Mouse (Mus musculus): ENCODE results near the gene Apopt1.

Gene Apopt1

DNA sequence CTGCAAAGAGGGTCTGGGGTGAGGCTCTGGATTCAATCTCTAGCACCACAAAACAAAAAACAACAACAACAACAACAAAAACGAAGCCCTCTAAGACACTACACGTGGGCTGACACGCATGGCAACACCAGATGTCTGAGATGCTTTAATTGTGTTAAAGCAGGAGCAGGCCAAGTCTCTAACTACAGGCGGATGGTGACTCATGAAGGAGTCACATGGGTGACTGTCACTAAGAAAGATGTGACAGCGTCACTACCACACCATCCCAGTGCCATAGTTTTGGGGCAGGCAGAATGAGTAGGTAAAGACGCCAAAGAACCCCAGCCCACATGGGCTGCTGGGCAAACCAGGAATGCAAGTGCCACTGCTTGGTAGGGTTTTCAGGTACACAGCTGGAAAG is 39.4 kb downstream of the Apopt1 start:
- DNase-seq: no peak

DNA sequence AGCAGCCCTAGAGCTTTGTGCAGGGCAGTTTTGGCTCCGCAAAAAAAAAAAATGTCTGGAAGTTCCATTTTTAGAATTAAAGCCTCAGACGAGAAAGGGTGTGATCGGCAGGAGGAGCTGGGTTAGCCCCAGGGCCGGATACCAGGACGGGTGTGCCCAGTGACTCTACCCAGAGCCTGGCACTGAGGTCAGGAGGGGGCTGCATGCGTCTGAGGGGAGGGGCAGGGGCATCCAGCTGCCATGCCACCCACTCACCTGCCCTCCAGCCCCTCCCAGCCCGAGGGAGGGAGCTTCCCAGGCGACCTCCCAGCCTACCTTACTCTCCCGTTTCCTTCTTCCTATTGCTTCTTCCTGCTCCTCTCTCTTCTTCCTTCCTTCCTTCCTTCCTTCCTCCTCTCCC is 40.3 kb downstream of the Apopt1 start:
- DNase-seq: no peak

DNA sequence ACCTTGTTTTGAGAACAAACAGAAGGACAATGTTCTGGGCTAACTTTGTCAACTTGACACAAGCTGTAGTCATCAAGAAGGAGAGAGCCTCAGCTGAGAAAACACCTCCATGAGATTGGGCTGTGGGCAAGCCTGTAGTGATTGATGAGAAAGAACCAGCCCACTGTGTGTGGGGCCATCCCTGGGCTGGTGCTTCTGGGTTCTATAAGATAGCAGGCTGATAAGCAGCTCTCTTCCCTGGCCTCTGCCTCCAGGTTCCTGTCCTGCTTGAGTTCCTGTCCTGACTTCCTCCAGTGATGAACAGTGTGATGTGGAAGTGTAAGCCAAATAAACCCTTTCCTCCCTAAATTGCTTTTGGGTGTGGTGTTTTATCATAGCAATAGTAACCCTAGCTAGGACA is 41.6 kb downstream of the Apopt1 start:
- DNase-seq: no peak

DNA sequence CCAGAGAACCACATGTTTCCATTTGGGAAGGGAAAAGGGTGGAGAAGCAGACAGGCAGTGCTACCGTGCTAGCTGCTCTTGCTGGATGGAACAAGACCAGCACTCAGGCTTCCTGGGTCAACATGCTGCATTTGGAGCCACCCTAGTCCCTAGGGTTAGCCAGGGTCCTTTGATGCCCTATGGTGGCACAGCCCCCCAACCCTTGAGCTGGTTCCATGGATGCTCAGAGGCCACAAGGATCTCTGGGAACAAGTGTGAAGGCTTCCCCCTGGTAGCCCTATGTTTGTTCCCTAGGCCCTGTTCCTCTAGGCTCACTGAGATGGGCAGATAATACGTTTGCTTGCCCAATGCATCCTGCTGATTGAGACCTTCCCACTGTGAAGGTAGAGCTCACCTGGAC is 42.2 kb downstream of the Apopt1 start:
- no peak for DNase-seq

DNA sequence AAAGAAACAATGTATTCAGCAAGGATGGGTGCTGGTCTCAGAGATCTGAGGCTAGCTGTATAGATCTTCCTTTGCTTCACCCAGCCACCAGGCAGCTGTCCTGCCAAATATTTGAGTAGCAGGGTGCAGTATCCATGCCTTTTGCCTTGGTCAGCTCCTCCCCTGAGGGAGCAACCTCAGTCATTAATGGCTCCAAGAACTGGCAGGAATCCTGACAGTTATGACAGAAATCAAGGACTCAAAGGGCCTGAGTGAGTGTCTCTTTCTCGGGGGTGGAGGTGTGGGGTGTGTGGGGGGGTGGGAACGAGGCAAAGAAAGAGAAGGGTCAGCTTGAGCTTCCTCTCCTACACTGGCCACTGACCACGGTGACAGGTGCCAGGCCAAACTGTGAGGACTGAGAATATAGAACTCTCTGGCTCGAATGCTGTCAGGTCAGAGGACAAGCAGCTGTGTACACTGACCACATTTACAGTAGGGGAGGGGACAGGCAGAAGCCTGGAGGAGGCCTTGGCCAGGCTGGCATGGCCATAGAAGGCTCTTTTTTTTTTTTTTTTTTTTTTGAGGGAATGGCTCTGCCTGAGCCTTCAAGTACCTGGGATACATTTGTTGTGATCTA is 43.1 kb downstream of the Apopt1 start:
- no peak for DNase-seq

DNA sequence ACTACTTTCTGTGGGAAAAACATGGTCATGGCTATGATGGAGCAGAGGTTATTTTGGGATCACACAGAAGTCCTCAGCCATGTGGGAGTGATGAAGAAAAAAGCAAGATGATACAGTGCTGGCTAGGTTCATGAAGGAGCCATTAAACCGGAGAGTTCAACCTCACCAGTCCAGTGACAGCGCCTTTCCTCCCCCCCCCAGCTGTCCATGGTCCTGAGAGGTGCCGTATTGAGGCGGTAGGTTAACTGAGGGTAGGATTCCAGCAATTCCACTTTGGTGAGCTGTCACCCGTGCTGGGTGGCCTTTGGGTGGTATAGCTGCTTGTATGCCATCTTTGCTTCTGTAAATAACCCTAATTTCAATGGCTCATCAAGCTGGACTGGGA is 43.6 kb downstream of the Apopt1 start:
- no peak for DNase-seq

DNA sequence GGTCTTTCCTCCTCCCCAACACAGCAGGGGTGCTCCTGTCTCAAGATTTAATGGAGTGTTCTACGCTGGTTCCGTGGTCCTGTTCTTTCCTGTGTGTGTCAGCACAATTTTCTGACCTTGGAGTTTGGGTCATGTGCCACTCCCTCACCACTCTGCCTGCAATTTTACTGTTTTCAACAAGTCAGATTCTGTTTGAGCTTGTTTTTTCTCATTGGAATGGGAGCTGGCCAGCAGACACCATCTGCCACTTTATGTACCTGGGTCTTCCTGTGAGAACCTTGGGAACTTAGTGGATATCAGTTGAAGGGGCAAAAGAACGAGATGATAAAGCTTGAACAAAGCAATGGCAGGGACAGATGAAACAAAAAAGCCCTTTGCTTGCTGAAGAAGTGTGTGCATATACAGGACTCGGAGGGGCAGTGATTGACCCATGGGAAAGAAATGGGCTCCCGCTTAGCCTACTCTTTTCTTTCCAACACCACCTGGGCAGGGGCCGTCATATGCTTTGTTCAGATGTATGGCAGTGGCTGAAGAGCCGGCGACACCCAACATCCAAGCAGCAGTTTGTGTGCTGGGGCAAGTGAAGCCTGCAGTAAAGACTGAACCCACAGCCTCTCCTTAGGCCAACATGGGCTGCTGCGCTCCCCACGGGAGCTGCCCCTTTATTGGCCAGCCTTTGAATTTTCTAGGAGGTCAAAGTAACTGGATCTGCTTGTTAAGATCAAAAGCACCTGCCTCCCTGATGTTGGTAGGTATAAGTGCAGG is 44.7 kb downstream of the Apopt1 start:
- DNase-seq: no peak

DNA sequence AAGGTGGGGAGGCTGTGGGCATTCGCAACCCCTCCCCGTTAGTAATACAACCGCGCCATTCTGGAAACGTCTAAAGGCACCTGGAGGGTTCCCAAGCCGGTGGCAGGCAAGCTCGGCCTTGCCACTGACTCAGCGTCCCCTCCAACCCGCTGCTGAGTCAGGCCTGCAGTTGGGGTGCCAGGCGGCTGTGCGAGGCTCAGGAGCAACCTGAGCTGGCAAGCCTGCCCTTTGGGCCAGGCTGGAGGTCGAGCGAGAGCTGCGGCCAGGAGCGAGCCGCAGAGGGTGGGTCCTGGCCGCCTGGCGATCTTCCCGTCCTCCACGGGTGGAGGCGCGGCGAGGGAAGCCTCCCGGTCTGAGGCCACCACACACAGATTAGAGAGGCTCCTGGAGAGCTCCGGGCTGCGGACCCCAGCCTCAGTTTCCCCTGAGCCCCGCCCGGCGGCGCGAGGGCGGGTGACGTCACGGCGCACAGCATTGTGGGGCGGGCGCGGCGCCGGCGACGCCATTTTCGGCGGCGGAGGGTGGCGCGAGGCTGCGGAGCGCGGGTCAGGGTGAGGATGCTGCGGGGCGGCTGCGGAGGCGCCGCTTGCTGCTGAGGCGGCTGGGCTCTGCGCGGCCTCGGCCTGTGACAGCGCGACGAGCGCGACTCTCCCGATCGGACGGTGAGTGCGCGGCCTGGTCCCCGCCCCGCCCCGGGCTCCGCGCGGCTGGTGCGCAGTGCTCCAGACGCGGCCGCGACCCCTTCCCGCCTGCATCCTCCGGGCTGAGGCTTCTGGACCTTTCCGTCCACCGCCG is 45.5 kb downstream of the Apopt1 start, which contains the start of gene Klc1:
Gene Klc1, plus strand, starts transcription at position 469 of the 795 bp plus-strand sequence.
- peak; percentile 86 for DNase-seq

DNA sequence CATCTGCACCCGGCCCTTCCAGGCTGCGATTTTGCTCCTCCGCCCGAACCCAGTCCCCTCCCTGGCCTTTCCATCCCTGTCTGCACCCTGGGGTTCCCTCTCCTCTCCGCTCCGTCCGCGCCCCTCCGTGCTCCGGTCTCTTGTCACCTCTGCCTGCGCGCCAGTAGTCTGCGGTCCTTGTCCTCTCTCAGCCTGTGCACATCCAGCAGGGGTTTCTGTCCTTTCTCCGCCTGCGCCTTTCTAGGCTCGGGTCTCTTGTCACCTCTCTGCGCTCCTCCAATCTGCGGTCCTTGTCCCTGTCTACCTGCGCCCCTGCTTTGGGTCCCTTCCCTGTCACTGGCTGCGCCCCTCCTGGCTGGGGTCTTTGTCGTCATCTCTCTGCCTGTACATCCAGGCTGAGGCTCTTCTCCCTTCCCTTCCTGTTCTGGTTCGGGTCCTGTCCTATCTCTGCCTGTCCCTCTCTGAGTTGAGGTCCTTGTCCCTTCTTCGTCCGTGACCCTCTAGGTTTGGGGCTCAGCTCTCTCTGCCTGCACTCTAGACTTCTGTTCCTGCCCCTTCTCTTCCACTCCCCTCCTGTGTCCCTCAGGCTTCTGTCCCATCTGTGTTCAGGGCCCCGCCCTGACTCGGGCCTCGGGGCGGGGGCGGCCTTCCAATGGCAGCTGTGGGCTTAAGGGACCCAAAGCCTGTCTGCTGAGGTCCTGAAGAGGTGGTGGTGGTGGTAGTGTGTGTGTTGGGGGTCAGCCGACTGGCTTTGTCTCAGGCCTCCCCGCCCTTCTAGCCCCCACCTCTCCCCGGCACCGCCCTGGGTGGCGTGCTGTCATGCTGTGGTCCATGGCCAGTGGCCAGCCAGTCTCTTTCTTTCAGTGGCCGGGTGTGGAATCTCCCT is 46.4 kb downstream of the Apopt1 start:
- peak; percentile 62 for DNase-seq

DNA sequence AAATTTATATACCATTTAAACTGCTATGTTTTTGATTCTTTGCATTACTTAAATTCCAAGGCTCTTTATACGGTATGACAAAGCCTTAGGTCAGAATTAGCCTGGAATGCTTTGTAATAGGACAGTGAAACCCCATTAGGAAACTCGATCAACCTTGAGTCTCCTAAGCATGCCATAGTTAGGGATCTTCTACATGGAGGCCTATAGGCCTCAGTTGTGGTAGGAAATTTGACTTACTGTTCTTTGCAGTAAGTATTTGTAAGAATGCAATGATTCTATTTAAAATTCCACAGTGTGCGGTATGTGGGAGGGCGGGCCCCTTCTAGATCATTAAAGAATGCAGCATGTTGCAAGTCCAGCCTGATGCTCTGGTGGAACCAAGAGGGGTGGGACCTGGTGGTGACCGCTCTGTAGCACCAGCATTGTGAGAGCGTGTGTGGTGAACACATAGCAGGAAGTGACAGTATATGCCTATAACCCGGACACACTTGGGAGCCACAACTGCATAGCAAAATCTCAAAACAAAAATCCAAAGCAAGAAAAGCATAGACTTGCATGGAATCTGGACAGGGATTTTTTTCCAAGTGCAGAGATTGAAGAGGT is 47.3 kb downstream of the Apopt1 start:
- no peak for DNase-seq

DNA sequence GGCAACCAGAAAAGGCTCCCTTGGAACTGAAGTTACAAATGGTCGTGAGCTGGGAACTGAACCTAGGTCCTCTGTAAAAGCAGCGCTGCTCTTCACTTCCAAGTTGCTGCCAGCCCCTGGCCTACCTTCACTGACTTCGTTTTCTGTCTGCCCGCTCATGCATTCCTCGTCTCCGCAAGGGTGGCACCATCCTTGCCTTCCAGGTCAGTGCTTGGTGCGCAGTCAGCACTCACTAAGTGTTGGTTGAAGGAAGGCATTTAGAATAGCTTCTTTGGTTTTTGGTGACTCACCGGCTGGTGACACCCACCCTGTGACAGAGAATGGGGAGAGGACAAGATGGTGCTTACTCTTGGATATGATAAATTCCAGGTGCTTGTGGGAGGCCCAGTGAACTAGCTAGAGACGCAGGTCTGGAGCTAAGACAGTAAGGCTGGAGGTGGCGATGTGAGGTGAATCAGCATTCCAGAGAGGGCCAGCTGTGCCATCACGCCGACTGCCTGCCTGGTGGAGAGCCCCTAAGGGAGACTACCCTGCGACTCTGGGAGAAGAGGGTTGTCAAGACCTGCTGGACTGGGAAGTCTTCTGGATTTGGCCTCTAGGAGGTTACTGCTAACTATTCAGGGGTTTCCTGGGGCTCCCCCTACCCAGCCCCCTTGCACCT is 49.7 kb downstream of the Apopt1 start:
- DNase-seq: no peak

DNA sequence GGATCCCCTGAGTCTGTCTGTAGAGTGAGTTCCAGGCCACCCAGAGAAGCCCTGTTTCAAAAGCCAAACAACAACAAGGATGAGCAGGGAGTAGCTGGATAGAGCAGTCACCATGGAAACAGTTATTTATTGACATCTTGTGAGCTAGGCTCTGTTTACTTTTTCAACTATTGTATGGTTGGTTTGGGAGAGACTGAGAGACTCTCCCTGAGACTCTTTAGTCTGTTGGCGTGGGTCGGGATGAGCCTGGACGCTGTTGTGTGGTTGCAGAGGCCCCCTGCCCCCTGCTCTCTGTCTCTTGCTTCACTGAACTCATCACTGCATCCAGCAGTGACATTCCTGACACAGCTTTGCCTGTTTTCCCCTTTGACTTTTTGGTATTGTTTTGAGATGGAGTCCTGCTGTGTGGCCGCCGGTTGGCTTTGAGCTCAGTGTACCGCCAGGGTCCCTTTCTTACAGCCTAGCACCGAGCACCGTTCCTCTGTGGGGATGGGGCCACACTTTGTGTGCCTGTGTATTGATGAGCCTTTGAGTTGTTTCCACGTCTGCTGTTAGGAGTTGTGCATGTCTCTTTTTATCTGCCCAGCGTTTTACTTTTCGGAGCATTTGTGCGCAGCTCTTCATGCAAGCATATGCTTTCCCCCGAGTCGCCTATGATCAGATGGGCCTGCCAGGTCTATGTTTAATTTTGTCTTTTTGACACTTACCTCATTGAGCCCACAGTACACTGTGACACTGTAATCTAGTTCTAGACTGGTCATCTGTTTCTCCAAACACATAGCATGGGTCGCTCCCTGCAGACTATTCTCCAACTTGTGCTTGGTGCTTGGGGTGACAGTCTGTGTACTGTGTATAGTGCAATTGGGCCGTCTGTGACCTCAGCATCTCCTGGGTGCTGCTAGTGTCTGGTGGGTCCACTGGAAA is 53.5 kb downstream of the Apopt1 start:
- no peak for DNase-seq

DNA sequence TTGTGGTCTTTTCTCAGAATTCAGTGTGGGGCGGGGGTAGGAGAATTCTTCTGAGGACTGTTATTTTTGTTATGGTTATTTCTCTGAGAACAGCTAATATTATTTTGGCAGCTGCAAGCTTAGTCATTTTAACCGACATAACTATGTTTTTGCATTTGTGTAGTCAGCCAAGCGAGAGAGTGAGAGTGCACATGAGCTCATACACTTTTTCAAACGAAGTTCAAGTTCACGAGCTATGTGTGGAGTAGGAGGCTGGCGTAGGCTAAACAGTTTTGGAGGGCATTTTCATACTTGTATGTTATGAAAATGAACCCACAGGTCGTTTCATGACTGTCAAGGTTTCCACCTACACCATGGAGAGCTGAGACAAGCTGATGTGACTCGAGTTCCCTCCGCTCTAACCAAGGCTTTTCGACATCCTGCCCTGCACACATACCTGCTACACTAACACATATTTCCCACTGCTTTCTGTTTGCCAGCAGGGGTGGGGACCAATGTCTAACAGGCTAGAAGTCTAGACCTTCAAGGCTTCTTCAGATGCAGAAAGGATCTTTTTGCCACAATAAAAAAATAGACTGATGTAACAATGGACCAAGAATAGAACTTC is 55.4 kb downstream of the Apopt1 start:
- DNase-seq: no peak

DNA sequence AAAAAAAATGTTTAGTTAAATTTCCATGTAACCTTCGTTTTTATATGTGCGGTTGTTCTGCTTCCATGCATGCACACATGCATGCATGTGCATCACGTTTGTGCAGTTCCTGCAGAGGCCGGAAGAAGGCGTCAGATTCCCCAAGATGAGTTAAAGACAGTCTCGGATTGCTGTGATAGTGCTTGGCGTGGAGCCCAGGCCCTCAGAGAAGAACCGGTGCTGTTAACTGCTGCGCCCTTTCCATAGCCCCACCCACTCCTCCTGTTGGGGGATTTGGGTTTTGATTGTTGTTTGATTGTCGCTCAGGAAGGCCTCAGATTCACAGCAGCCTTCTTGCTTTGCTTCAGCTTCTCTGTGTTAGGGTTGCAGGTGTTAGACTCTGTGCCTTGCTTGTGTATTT is 56.2 kb downstream of the Apopt1 start:
- peak; percentile 54 for DNase-seq

DNA sequence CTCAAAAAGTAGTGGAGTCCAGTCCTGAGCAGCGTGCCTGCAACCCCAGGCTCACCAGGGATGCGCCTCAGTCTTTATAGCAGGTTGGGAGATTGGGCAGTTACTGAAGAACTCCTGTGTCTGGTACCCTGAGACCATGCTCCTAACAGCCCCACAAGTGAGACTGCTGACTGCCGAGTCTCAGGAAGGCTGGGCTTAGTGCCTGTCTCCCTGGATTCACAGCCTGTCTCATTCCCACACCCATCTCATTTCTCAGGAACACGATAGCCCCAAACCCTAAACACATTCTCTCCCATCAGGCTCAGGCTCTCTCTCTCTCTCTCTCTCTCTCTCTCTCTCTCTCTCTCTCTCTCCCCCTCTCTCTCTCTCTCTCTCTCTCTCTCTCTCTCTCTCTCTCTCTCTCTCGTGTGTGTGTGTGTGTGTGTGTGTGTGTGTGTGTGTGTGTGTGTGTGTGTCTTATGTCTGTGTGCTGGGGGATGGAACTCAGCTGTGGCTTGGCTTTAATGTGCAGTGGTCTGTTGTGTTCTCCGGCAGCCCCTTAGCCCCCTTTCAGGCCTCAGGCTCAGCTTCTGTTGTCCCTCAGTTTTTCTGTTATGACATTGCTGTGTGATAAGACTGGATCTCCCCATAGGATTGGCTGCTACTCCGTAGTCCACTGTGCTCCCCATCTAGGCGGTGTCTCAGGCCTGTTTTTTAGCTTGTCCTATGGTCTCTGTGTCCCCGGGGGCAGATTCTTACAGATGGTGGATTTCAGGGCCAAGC is 56.9 kb downstream of the Apopt1 start:
- DNase-seq: no peak

DNA sequence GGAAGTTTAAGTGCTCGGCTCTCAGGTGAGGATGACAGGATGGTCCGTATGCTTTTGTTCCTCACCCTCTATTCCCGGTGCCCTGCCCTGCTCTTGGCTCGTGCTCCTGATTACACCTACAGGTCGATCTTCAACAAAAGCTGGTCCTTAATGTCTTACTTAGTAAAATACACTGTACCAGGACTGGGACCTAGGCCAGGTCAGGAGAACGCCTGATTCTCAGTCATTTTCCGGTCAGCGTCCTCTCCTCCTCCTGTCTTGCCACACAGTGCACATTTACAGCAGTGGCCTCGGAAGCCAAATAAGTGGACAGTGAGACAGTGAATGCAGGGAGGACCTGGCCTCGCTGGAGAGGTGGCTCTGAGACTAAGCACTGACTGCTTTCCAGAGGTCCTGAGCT is 57.6 kb downstream of the Apopt1 start:
- peak; percentile 23 for DNase-seq

DNA sequence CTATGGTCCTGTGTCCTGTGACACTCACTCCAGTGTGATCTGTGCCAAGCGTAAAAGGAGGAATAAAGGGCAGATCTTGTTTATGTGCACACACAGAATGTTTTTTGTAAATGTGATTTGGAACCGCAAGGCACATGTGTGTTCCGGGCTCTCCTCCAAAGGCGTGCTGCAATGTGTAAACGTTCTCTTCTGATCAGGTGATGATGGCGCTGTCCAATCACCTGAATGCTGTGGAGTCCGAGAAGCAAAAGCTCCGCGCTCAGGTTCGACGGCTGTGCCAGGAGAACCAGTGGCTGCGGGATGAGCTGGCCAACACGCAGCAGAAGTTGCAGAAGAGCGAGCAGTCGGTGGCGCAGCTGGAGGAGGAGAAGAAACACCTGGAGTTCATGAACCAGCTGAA is 61.1 kb downstream of the Apopt1 start:
- no peak for DNase-seq

DNA sequence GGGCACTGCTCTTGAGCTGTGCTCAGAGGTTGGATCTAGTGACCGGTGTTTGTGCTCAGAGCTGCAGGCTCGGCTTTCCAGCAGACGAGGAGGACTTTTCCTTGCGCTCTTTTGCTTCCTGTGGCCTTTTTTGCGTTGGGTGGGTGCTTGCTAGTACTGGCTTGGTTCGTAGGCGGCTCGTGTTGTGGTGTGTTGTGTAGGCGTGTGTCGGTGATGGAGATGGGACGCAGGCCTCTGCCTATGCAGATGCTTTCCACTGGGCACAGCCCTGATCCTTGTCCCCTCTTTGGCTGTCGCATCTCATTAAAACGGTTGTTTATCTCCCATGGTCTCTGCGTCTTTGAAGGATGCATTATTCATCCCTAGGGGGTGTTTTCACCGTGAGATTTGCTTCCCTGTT is 61.8 kb downstream of the Apopt1 start:
- no peak for DNase-seq

DNA sequence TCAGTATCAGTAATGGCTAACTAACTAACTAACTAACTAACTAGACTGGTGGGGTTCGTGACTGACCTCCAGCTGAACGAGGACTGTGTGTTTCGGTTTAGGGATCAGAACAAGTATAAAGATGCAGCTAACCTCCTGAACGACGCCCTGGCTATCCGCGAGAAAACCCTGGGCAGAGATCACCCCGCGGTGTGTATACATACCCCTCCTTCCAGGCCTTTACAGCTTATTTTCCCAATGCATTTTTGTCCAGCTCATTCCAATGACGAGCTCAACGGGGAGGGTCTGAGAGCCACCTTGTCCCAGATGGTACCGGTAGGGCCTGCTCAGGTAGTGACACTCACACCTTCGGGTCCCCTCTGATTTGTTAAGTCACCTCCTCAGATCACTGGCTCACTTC is 64.9 kb downstream of the Apopt1 start:
- no peak for DNase-seq

DNA sequence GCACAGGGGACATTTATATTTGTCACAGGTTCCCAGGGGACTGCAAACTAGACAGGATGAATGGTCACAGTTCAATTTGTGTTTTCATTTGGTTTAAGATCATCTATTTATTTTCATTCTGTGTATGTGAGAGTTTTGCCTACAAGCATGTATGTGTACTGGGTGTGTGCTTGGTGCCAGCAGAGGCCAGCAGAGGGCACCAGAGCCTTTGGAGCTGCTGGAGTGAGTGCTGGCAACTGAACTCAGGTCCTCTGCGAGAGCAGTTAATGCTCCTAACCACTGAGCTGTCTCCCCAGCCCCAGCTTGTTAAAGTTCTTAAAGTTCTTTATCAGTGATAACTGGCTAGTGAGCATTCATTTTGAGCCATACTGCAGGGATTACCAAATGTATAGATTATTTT is 66.5 kb downstream of the Apopt1 start:
- no peak for DNase-seq

All from kidney, adult 18-20 months (tissue).